Mouse (Mus musculus) intestine, embryonic 16.5 days (tissue): Measurements from ENCODE around the gene Gnb3. TPM values are rescaled to one million over a fixed set of nuclear protein-coding genes. Genes with fewer than 3 reads are reported as not detected.

ENCODE experiments used
- ATAC-seq: fragments of 200-750 bp; cut with Nextera tagmentation; 2 replicates; pipeline ENCODE4 v1.8.0; 2017; ENCODE audit warnings: moderate TSS enrichment, moderate library complexity
- H3K27ac ChIP-seq: fragments of 300-500 bp; sonication (generic); 2 replicates; pipeline ENCODE4 v1.5.1; 2014; ENCODE audit warnings: mild to moderate bottlenecking, low read length
- H3K27me3 ChIP-seq: fragments of 300-500 bp; sonication (generic); replicated peaks from 2 replicates; pipeline ENCODE4 v1.6.1; 2014; ENCODE audit warnings: low read length, control low read depth, mixed read lengths; ENCODE audit not compliant: control insufficient read depth, insufficient read depth
- H3K36me3 ChIP-seq: fragments of 300-500 bp; sonication (generic); 2 replicates; pipeline ENCODE4 v1.6.1; 2014; ENCODE audit warnings: low read length, control low read depth; ENCODE audit not compliant: control insufficient read depth, insufficient read depth
- H3K4me1 ChIP-seq: fragments of 300-500 bp; sonication (generic); 2 replicates; pipeline ENCODE4 v1.6.1; 2014; ENCODE audit warnings: low read length, control low read depth, mixed read lengths; ENCODE audit not compliant: control insufficient read depth, insufficient read depth
- H3K4me2 ChIP-seq: fragments of 300-500 bp; sonication (generic); 2 replicates; pipeline ENCODE4 v1.6.1; 2014; ENCODE audit warnings: low read depth, low read length, control low read depth
- H3K4me3 ChIP-seq: fragments of 300-500 bp; sonication (generic); 2 replicates; pipeline ENCODE4 v1.5.1; 2014; ENCODE audit warnings: mild to moderate bottlenecking, low read length
- H3K9ac ChIP-seq: fragments of 300-500 bp; sonication (generic); 2 replicates; pipeline ENCODE4 v1.6.1; 2014; ENCODE audit warnings: low read depth, low read length
- H3K9me3 ChIP-seq: fragments of 300-500 bp; sonication (generic); 2 replicates; pipeline ENCODE4 v1.6.1; 2016; ENCODE audit warnings: low read length, control low read depth; ENCODE audit not compliant: control insufficient read depth
- WGBS: fragments of 180-500 bp; shearing (Covaris S2); extraction: QIAGEN DNeasy Blood & Tissue Kit; methylation state at CpG from one replicate; pipeline ENCODE4 v1.1.7; 2014; 5-methylcytosine and 5-hydroxymethylcytosine counted together
- polyA plus RNA-seq: library from polyadenylated mRNA; unstranded; fragments of >200 nt; fragmentation: Nextera tagmentation; extraction: Ambion mirVana; gene quantifications from 2 replicates; pipeline ENCODE4 v1.2.1, GENCODE M21; 2015

The Gnb3 gene
- polyA plus RNA-seq, 1 experiment from 2014 or later, result 1.7 TPM

- Histone ChIP-seq H3K9ac (no peak overlapping the region), H3K27ac (no peak overlapping the region), H3K4me1 (peaks cover 11% of the 10 kb centered on the region), H3K27me3 (peaks cover 9% of the 10 kb centered on the region; the same call in 1 of the 2 replicates), H3K9me3 (no peaks in the 10 kb centered on the region), H3K36me3 (no peaks in the 10 kb centered on the region), H3K4me2 (no peak overlapping the region), H3K4me3 (no peak overlapping the region)
- no peak for ATAC-seq
- WGBS, result 66% methylated on average over 6 of the region's 7 CpGs
Observed at GRCm38 (mm10) chr6:124866560-124866959, 26.5 kb upstream of the Gnb3 start.

GRCm38 (mm10) chr6:124865766-124866362 is 25.8 kb upstream of the Gnb3 start:
- Histone ChIP-seq H3K9ac (no peak overlapping the region), H3K27ac (no peak overlapping the region), H3K27me3 (peaks cover 9% of the 10 kb centered on the region; the same call in 1 of the 2 replicates), H3K4me3 (no peak overlapping the region), H3K9me3 (no peaks in the 10 kb centered on the region), H3K4me2 (no peak overlapping the region), H3K4me1 (peaks cover 11% of the 10 kb centered on the region), H3K36me3 (no peaks in the 10 kb centered on the region)
- ATAC-seq, result no peak
- 48% methylated on average over 18 of the region's 18 CpGs for WGBS

DNA sequence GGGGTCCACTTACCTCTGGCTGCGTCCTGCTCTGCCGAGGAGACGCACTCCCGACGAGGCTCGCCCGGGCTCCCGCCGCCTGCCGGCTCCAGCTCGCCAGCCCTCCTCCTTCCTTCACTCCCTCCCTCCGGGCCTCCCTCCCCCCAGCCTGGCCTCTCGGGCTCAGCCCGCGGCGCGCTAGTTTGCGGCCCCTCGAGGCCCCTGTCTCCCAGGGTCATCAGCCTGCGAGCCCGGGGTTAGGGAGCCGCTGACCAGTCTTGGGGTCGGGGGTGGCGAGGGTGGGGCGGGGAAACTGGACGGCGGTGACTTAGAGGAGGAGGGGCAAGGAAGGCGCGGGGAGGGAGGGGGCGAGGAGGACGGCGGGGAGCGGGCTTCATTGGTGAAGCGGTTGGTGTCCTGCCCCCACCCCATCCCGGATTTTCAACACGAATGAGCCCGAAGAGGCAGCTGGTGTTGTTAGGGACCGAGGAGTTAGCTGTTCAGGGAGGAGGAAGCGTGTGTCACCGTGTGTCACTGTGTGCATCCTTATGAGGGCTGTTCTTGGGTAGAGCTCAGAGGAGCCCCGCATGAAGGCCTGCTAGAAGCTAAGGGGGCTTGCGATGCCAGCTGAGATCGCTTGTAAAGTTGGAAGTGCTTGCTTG is 23.7 kb upstream of the Gnb3 start, which contains the start of gene Gpr162:
Gpr162 (minus strand) TSS at position 326 of the 641 bp plus-strand sequence.
- ATAC-seq, result peak; percentile 81
- Histone ChIP-seq H3K27ac (no peak within 1 kb of the TSS), H3K27me3 (peaks cover 16% of the 10 kb centered on the region; the same call in 1 of the 2 replicates), H3K9me3 (no peaks in the 10 kb centered on the region), H3K4me2 (peak within 1 kb of the TSS; percentile 99), H3K36me3 (no peaks in the 10 kb centered on the region), H3K4me1 (peaks cover 11% of the 10 kb centered on the region), H3K4me3 (peak within 1 kb of the TSS; percentile 62), H3K9ac (peak within 1 kb of the TSS; percentile 77)
- WGBS, result under 1% methylated on average over 37 of the region's 43 CpGs

- Histone ChIP-seq H3K36me3 (no peaks in the 10 kb centered on the region), H3K9ac (peak overlapping the region; percentile 77), H3K4me1 (peaks cover 13% of the 10 kb centered on the region), H3K4me2 (peak overlapping the region; percentile 99), H3K27ac (no peak overlapping the region), H3K27me3 (peaks cover 16% of the 10 kb centered on the region; the same call in 1 of the 2 replicates), H3K4me3 (peak overlapping the region; percentile 62), H3K9me3 (no peaks in the 10 kb centered on the region)
- no peak; the same call in 1 of the 2 replicates for ATAC-seq
- WGBS, result 3% methylated on average over 11 of the region's 16 CpGs
Observed at GRCm38 (mm10) chr6:124863125-124863657, 23.1 kb upstream of the Gnb3 start.

- WGBS, result 17% methylated on average over 8 of the region's 8 CpGs
- peak overlapping the region; percentile 77; the same call in 1 of the 2 replicates for H3K9ac ChIP-seq
- H3K4me2 ChIP-seq, result peak overlapping the region; percentile 99
- H3K9me3 ChIP-seq, result no peaks in the 10 kb centered on the region
- H3K27me3 ChIP-seq, result peaks cover 19% of the 10 kb centered on the region; the same call in 1 of the 2 replicates
- peak overlapping the region; percentile 62 for H3K4me3 ChIP-seq
- H3K4me1 ChIP-seq, result peaks cover 17% of the 10 kb centered on the region
- no peak for ATAC-seq
- H3K27ac ChIP-seq, result no peak overlapping the region
- no peaks in the 10 kb centered on the region for H3K36me3 ChIP-seq
Observed at GRCm38 (mm10) chr6:124862406-124863124, 22.5 kb upstream of the Gnb3 start.

- no peaks in the 10 kb centered on the region for H3K9me3 ChIP-seq
- no peak overlapping the region for H3K27ac ChIP-seq
- H3K36me3 ChIP-seq, result no peaks in the 10 kb centered on the region
- H3K4me2 ChIP-seq, result no peak overlapping the region
- H3K4me3 ChIP-seq, result no peak overlapping the region
- H3K4me1 ChIP-seq, result peaks cover 17% of the 10 kb centered on the region
- whole genome bisulfite sequencing, result 42% methylated on average over 3 of the region's 3 CpGs
- H3K9ac ChIP-seq, result no peak overlapping the region
- peaks cover 20% of the 10 kb centered on the region; the same call in 1 of the 2 replicates for H3K27me3 ChIP-seq
- no peak for ATAC-seq
Observed at GRCm38 (mm10) chr6:124861802-124862201, 21.7 kb upstream of the Gnb3 start.

DNA sequence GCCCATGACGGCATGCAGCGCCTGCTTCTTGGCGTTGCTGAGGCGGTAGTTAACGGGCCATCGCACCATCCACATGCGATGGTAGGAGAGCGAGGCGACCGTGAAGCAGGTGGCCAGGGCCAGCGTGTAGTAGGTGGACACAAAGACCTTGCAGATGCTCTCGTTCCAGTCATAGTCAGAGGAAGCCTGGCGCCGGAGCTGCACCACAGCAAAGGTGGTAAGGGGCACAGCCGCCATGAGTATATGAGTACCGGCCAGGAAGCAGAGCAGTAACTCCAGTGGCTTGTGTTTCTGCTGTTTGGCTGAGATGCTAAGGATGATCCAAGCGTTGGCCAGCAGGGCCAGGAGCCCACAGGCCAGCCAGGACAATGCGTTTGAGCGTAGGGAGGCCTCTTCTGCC is 21.2 kb upstream of the Gnb3 start:
- WGBS, result 74% methylated on average over 19 of the region's 19 CpGs
- Histone ChIP-seq H3K4me3 (no peak overlapping the region), H3K36me3 (no peaks in the 10 kb centered on the region), H3K4me1 (peaks cover 17% of the 10 kb centered on the region), H3K27me3 (peaks cover 20% of the 10 kb centered on the region; the same call in 1 of the 2 replicates), H3K4me2 (no peak overlapping the region), H3K9ac (no peak overlapping the region), H3K9me3 (no peaks in the 10 kb centered on the region), H3K27ac (no peak overlapping the region)
- ATAC-seq, result no peak

GRCm38 (mm10) chr6:124860511-124860910 is 20.4 kb upstream of the Gnb3 start:
- peaks cover 23% of the 10 kb centered on the region for H3K4me1 ChIP-seq
- no peaks in the 10 kb centered on the region for H3K36me3 ChIP-seq
- no peak for ATAC-seq
- H3K27ac ChIP-seq, result no peak overlapping the region
- H3K27me3 ChIP-seq, result peaks cover 20% of the 10 kb centered on the region; the same call in 1 of the 2 replicates
- H3K9ac ChIP-seq, result no peak overlapping the region
- no peak overlapping the region for H3K4me2 ChIP-seq
- 86% methylated on average over 9 of the region's 9 CpGs for WGBS
- no peak overlapping the region for H3K4me3 ChIP-seq
- H3K9me3 ChIP-seq, result no peaks in the 10 kb centered on the region

GRCm38 (mm10) chr6:124859725-124860124 is 19.6 kb upstream of the Gnb3 start:
- H3K27ac ChIP-seq, result no peak overlapping the region
- H3K27me3 ChIP-seq, result peaks cover 18% of the 10 kb centered on the region; the same call in 1 of the 2 replicates
- peak; percentile 22; the same call in 1 of the 2 replicates for ATAC-seq
- no peak overlapping the region for H3K4me2 ChIP-seq
- H3K9me3 ChIP-seq, result no peaks in the 10 kb centered on the region
- no peaks in the 10 kb centered on the region for H3K36me3 ChIP-seq
- H3K9ac ChIP-seq, result peak overlapping the region; percentile 20; the same call in 1 of the 2 replicates
- no peak overlapping the region for H3K4me3 ChIP-seq
- 9% methylated on average over 12 of the region's 12 CpGs for WGBS
- peaks cover 23% of the 10 kb centered on the region for H3K4me1 ChIP-seq
